Mouse (Mus musculus): ENCODE results near the gene Gm11213.

Gm11213 gene

GRCm38 (mm10) chr4:63604945-63605344 is at the start of gene Gm11213:
Gene Gm11213, minus strand, starts transcription at chr4:63605261.
- no peak for DNase-seq (ENCODE audit: low spot score in 2 of 2)

- no peak for DNase-seq (ENCODE audit: low spot score in 2 of 2)
Measured at GRCm38 (mm10) chr4:63654381-63654780, 49.3 kb upstream of the Gm11213 start.

- no peak for DNase-seq (ENCODE audit: low spot score in 2 of 2)
Measured at GRCm38 (mm10) chr4:63643956-63644726, 39.1 kb upstream of the Gm11213 start.

GRCm38 (mm10) chr4:63639842-63640241 is 34.8 kb upstream of the Gm11213 start:
- DNase-seq (ENCODE audit: low spot score in 2 of 2) = no peak

- no peak for DNase-seq (ENCODE audit: low spot score in 2 of 2)
Measured at GRCm38 (mm10) chr4:63638603-63639002, 33.5 kb upstream of the Gm11213 start.

GRCm38 (mm10) chr4:63633181-63633580 is 28.1 kb upstream of the Gm11213 start:
- no peak for DNase-seq (ENCODE audit: low spot score in 2 of 2)

- DNase-seq (ENCODE audit: low spot score in 2 of 2) = no peak
Measured at GRCm38 (mm10) chr4:63627111-63627510, 22.1 kb upstream of the Gm11213 start.

- no peak for DNase-seq (ENCODE audit: low spot score in 2 of 2)
Measured at GRCm38 (mm10) chr4:63625563-63626080, 20.6 kb upstream of the Gm11213 start.

- no peak for DNase-seq (ENCODE audit: low spot score in 2 of 2)
Measured at GRCm38 (mm10) chr4:63622378-63622835, 17.3 kb upstream of the Gm11213 start, which contains the start of gene Tex48. Gene Tex48, minus strand, starts transcription at chr4:63622428.

- no peak for DNase-seq (ENCODE audit: low spot score in 2 of 2)
Measured at GRCm38 (mm10) chr4:63621861-63622260, 16.8 kb upstream of the Gm11213 start.

- DNase-seq (ENCODE audit: low spot score in 2 of 2) = no peak
Measured at GRCm38 (mm10) chr4:63608391-63608790, 3.3 kb upstream of the Gm11213 start.

GRCm38 (mm10) chr4:63605968-63606367 is 907 bp upstream of the Gm11213 start:
- DNase-seq (ENCODE audit: low spot score in 2 of 2) = no peak

GRCm38 (mm10) chr4:63605545-63605944 is 484 bp upstream of the Gm11213 start:
- no peak for DNase-seq (ENCODE audit: low spot score in 2 of 2)

GRCm38 (mm10) chr4:63601263-63601662 is 3.8 kb downstream of the Gm11213 start:
- no peak for DNase-seq (ENCODE audit: low spot score in 2 of 2)

- DNase-seq (ENCODE audit: low spot score in 2 of 2) = no peak
Measured at GRCm38 (mm10) chr4:63600786-63601185, 4.3 kb downstream of the Gm11213 start.

GRCm38 (mm10) chr4:63596010-63596409 is 9.1 kb downstream of the Gm11213 start:
- DNase-seq (ENCODE audit: low spot score in 2 of 2) = no peak

- no peak for DNase-seq (ENCODE audit: low spot score in 2 of 2)
Measured at GRCm38 (mm10) chr4:63595259-63595658, 9.8 kb downstream of the Gm11213 start.

- no peak for DNase-seq (ENCODE audit: low spot score in 2 of 2)
Measured at GRCm38 (mm10) chr4:63594459-63595110, 10.5 kb downstream of the Gm11213 start.

- DNase-seq (ENCODE audit: low spot score in 2 of 2) = no peak
Measured at GRCm38 (mm10) chr4:63590538-63590937, 14.5 kb downstream of the Gm11213 start.

GRCm38 (mm10) chr4:63589987-63590386 is 15.1 kb downstream of the Gm11213 start:
- no peak for DNase-seq (ENCODE audit: low spot score in 2 of 2)

- no peak for DNase-seq (ENCODE audit: low spot score in 2 of 2)
Measured at GRCm38 (mm10) chr4:63586240-63586639, 18.8 kb downstream of the Gm11213 start.

- no peak for DNase-seq (ENCODE audit: low spot score in 2 of 2)
Measured at GRCm38 (mm10) chr4:63585216-63585615, 19.8 kb downstream of the Gm11213 start.

- no peak for DNase-seq (ENCODE audit: low spot score in 2 of 2)
Measured at GRCm38 (mm10) chr4:63582580-63582979, 22.5 kb downstream of the Gm11213 start.
